Mouse (Mus musculus): Measurements from ENCODE around the gene Tulp2. TPM values are rescaled to one million over a fixed set of nuclear protein-coding genes. Genes with fewer than 3 reads are reported as not detected.
A peak's percentile ranks its signal among the peaks of the same experiment; 100 is the strongest.

Tulp2 gene
- total and polyA plus RNA-seq, 3 experiments, result 0.41 to 0.75 (median 0.44) TPM

GRCm38 (mm10) chr7:45553519-45553918 is 71.8 kb downstream of the Tulp2 start:
- no peak for DNase-seq

- DNase-seq, result no peak
Observed at GRCm38 (mm10) chr7:45553990-45554389, 72.3 kb downstream of the Tulp2 start.

- no peak for DNase-seq
Observed at GRCm38 (mm10) chr7:45554744-45555143, 73.1 kb downstream of the Tulp2 start, which contains the start of gene Hsd17b14. TSS of gene Hsd17b14 (plus strand) at chr7:45554893.

- DNase-seq, result peak; percentile 85
Observed at GRCm38 (mm10) chr7:45555787-45556186, 74.1 kb downstream of the Tulp2 start.

GRCm38 (mm10) chr7:45558907-45559306 is 77.2 kb downstream of the Tulp2 start:
- DNase-seq, result no peak

GRCm38 (mm10) chr7:45560241-45560640 is 78.6 kb downstream of the Tulp2 start:
- DNase-seq, result no peak

- DNase-seq, result peak; percentile 75
Observed at GRCm38 (mm10) chr7:45560843-45561623, 79.4 kb downstream of the Tulp2 start.

GRCm38 (mm10) chr7:45561624-45562520 is 80.2 kb downstream of the Tulp2 start:
- no peak for DNase-seq

- DNase-seq, result no peak
Observed at GRCm38 (mm10) chr7:45564811-45565210, 83.1 kb downstream of the Tulp2 start.

GRCm38 (mm10) chr7:45565446-45565845 is 83.8 kb downstream of the Tulp2 start:
- DNase-seq, result no peak

- DNase-seq, result no peak
Observed at GRCm38 (mm10) chr7:45567112-45567779, 85.6 kb downstream of the Tulp2 start.

GRCm38 (mm10) chr7:45567780-45568516 is 86.3 kb downstream of the Tulp2 start:
- DNase-seq, result peak; percentile 98

- no peak for DNase-seq
Observed at GRCm38 (mm10) chr7:45568601-45569473, 87.2 kb downstream of the Tulp2 start.

GRCm38 (mm10) chr7:45570103-45570741 is 88.5 kb downstream of the Tulp2 start, which contains the start of gene Bcat2:
TSS of gene Bcat2 (plus strand) at chr7:45570153.
- DNase-seq, result peak; percentile 91

GRCm38 (mm10) chr7:45571966-45572365 is 90.3 kb downstream of the Tulp2 start:
- DNase-seq, result no peak

Small RNA genes lying within 50 kb of the gene (microRNA-seq; reads per million reads assigned to microRNA genes)
- 0.83 to 1.8 reads per million in 2 experiments for gene Gm22133

Other genes with a start within 250 kb of the Tulp2 start
Only the 30 nearest of the 36 such genes appear.
- gene Slc6a21, start 204.4 kb upstream of the Tulp2 start, total RNA-seq (2021), result not detected
- not detected in 2 replicates for gene Slc6a21, start 204.4 kb upstream of the Tulp2 start, polyA plus RNA-seq (2012; rRNA removed)
- 1 to 10 TPM; 5.2 to 9.4 TPM for gene Trpm4, start 148.1 kb upstream of the Tulp2 start, total RNA-seq (2021)
- gene Trpm4, start 148.1 kb upstream of the Tulp2 start, polyA plus RNA-seq (2012; rRNA removed), result 8.8 and 11.2 TPM in 2 replicates
- gene Hrc, start 146.6 kb upstream of the Tulp2 start, total RNA-seq (2021), result under 1 TPM in 1 of 2 experiments, not detected in 1; 0.23 TPM
- 0.18 TPM in 1 of 2 replicates, not detected in the other for gene Hrc, start 146.6 kb upstream of the Tulp2 start, polyA plus RNA-seq (2012; rRNA removed)
- gene Ppfia3, start 114.9 kb upstream of the Tulp2 start, total RNA-seq (2021), result 1 to 10 TPM; 1.1 to 2.8 TPM
- 4.3 and 4.7 TPM in 2 replicates for gene Ppfia3, start 114.9 kb upstream of the Tulp2 start, polyA plus RNA-seq (2012; rRNA removed)
- 1 to 10 TPM; 2.4 to 3.8 TPM for gene Lin7b, start 111.3 kb upstream of the Tulp2 start, total RNA-seq (2021)
- 5.7 and 10.3 TPM in 2 replicates for gene Lin7b, start 111.3 kb upstream of the Tulp2 start, polyA plus RNA-seq (2012; rRNA removed)
- gene Snrnp70, start 86.1 kb upstream of the Tulp2 start, total RNA-seq (2021), result 100 to 1,000 TPM; 219 to 278 TPM
- gene Snrnp70, start 86.1 kb upstream of the Tulp2 start, polyA plus RNA-seq (2012; rRNA removed), result 230 and 236 TPM in 2 replicates
- not detected for gene Kcna7, start 76.2 kb upstream of the Tulp2 start, total RNA-seq (2021)
- gene Kcna7, start 76.2 kb upstream of the Tulp2 start, polyA plus RNA-seq (2012; rRNA removed), result not detected in 2 replicates
- not detected for gene Ntf5, start 68.2 kb upstream of the Tulp2 start, total RNA-seq (2021)
- gene Ntf5, start 68.2 kb upstream of the Tulp2 start, polyA plus RNA-seq (2012; rRNA removed), result not detected in 2 replicates
- not detected for gene Lhb, start 61.1 kb upstream of the Tulp2 start, total RNA-seq (2021)
- gene Lhb, start 61.1 kb upstream of the Tulp2 start, polyA plus RNA-seq (2012; rRNA removed), result not detected in 2 replicates
- gene Gys1, start 47.0 kb upstream of the Tulp2 start, total RNA-seq (2021), result 10 to 100 TPM; 46.4 to 57.6 TPM
- gene Gys1, start 47.0 kb upstream of the Tulp2 start, polyA plus RNA-seq (2012; rRNA removed), result 64.0 and 82.1 TPM in 2 replicates
- 10 to 100 TPM; 38.2 to 52.3 TPM for gene Ruvbl2, start 43.8 kb upstream of the Tulp2 start, total RNA-seq (2021)
- gene Ruvbl2, start 43.8 kb upstream of the Tulp2 start, polyA plus RNA-seq (2012; rRNA removed), result 70.2 and 89.3 TPM in 2 replicates
- gene Ftl1, start 22.0 kb upstream of the Tulp2 start, total RNA-seq (2021), result 1,000 to 10,000 TPM; 1,338 to 1,480 TPM
- gene Ftl1, start 22.0 kb upstream of the Tulp2 start, polyA plus RNA-seq (2012; rRNA removed), result 7,024 and 7,397 TPM in 2 replicates
- 10 to 100 TPM; 52.5 to 60.6 TPM for gene Bax, start 15.0 kb upstream of the Tulp2 start, total RNA-seq (2021)
- gene Bax, start 15.0 kb upstream of the Tulp2 start, polyA plus RNA-seq (2012; rRNA removed), result 148 and 158 TPM in 2 replicates
- gene Gm45808, start 4.9 kb downstream of the Tulp2 start, total RNA-seq (2021), result 10 to 100 TPM in 1 of 2 experiments, 1 to 10 TPM in 1; 2.2 to 33.5 TPM
- 0.45 TPM in 1 of 2 replicates, not detected in the other for gene Gm45808, start 4.9 kb downstream of the Tulp2 start, polyA plus RNA-seq (2012; rRNA removed)
- gene Dhdh, start 6.9 kb downstream of the Tulp2 start, total RNA-seq (2021), result 10 to 100 TPM; 55.4 to 71.1 TPM
- gene Dhdh, start 6.9 kb downstream of the Tulp2 start, polyA plus RNA-seq (2012; rRNA removed), result 17.6 and 21.4 TPM in 2 replicates
- 100 to 1,000 TPM; 280 to 286 TPM for gene Nucb1, start 28.5 kb downstream of the Tulp2 start, total RNA-seq (2021)
- gene Nucb1, start 28.5 kb downstream of the Tulp2 start, polyA plus RNA-seq (2012; rRNA removed), result 594 and 643 TPM in 2 replicates
- gene Ppp1r15a, start 44.4 kb downstream of the Tulp2 start, total RNA-seq (2021), result 10 to 100 TPM; 49.0 to 57.8 TPM
- gene Ppp1r15a, start 44.4 kb downstream of the Tulp2 start, polyA plus RNA-seq (2012; rRNA removed), result 49.5 and 49.7 TPM in 2 replicates
- 1 to 10 TPM; 3.0 to 5.9 TPM for gene Plekha4, start 44.5 kb downstream of the Tulp2 start, total RNA-seq (2021)
- 9.8 and 15.6 TPM in 2 replicates for gene Plekha4, start 44.5 kb downstream of the Tulp2 start, polyA plus RNA-seq (2012; rRNA removed)
- gene Hsd17b14, start 73.0 kb downstream of the Tulp2 start, total RNA-seq (2021), result 1 to 10 TPM; 2.3 TPM
- 1.5 and 2.3 TPM in 2 replicates for gene Hsd17b14, start 73.0 kb downstream of the Tulp2 start, polyA plus RNA-seq (2012; rRNA removed)
- 100 to 1,000 TPM; 213 to 292 TPM for gene Bcat2, start 88.3 kb downstream of the Tulp2 start, total RNA-seq (2021)
- 166 and 170 TPM in 2 replicates for gene Bcat2, start 88.3 kb downstream of the Tulp2 start, polyA plus RNA-seq (2012; rRNA removed)
- not detected for gene Fgf21, start 133.6 kb downstream of the Tulp2 start, total RNA-seq (2021)
- gene Fgf21, start 133.6 kb downstream of the Tulp2 start, polyA plus RNA-seq (2012; rRNA removed), result 0.15 and 0.16 TPM in 2 replicates
- not detected for gene Fut1, start 135.4 kb downstream of the Tulp2 start, total RNA-seq (2021)
- gene Fut1, start 135.4 kb downstream of the Tulp2 start, polyA plus RNA-seq (2012; rRNA removed), result not detected in 2 replicates
- under 1 TPM; 0.28 to 0.29 TPM for gene Izumo1, start 139.9 kb downstream of the Tulp2 start, total RNA-seq (2021)
- 0.65 and 0.89 TPM in 2 replicates for gene Izumo1, start 139.9 kb downstream of the Tulp2 start, polyA plus RNA-seq (2012; rRNA removed)
- gene Rasip1, start 145.6 kb downstream of the Tulp2 start, total RNA-seq (2021), result 10 to 100 TPM; 13.5 to 20.6 TPM
- gene Rasip1, start 145.6 kb downstream of the Tulp2 start, polyA plus RNA-seq (2012; rRNA removed), result 42.9 and 56.4 TPM in 2 replicates
- 1 to 10 TPM; 3.0 to 5.8 TPM for gene Mamstr, start 158.1 kb downstream of the Tulp2 start, total RNA-seq (2021)
- 5.1 and 5.8 TPM in 2 replicates for gene Mamstr, start 158.1 kb downstream of the Tulp2 start, polyA plus RNA-seq (2012; rRNA removed)
- under 1 TPM in 1 of 2 experiments, not detected in 1; 0.09 TPM for gene Fut2, start 184.5 kb downstream of the Tulp2 start, total RNA-seq (2021)
- gene Fut2, start 184.5 kb downstream of the Tulp2 start, polyA plus RNA-seq (2012; rRNA removed), result not detected in 2 replicates
- under 1 TPM in 1 of 2 experiments, not detected in 1; 0.31 TPM for gene Ntn5, start 202.1 kb downstream of the Tulp2 start, total RNA-seq (2021)
- 0.40 and 0.86 TPM in 2 replicates for gene Ntn5, start 202.1 kb downstream of the Tulp2 start, polyA plus RNA-seq (2012; rRNA removed)
- under 1 TPM; 0.29 to 0.41 TPM for gene Sec1, start 212.5 kb downstream of the Tulp2 start, total RNA-seq (2021)
- gene Sec1, start 212.5 kb downstream of the Tulp2 start, polyA plus RNA-seq (2012; rRNA removed), result 0.57 and 0.58 TPM in 2 replicates
- gene Car11, start 218.0 kb downstream of the Tulp2 start, total RNA-seq (2021), result 10 to 100 TPM; 10.9 to 18.6 TPM
- gene Car11, start 218.0 kb downstream of the Tulp2 start, polyA plus RNA-seq (2012; rRNA removed), result 30.0 and 38.2 TPM in 2 replicates
- 100 to 1,000 TPM in 1 of 2 experiments, 10 to 100 TPM in 1; 54.3 to 225 TPM for gene Dbp, start 223.2 kb downstream of the Tulp2 start, total RNA-seq (2021)
- 569 and 796 TPM in 2 replicates for gene Dbp, start 223.2 kb downstream of the Tulp2 start, polyA plus RNA-seq (2012; rRNA removed)